Mouse (Mus musculus): ENCODE measurements around the gene Adam19.

GRCm38 (mm10) chr11:46119624-46120023 is 63.8 kb downstream of the Adam19 start:
- TF ChIP-seq CTCF (IDR thresholded peaks at IDR 0.05; ENCODE audit: borderline replicate concordance, control insufficient read depth, extremely low read depth, insufficient read depth, low read length, poor library complexity) (no peak), POLR2A (IDR thresholded peaks at IDR 0.05; ENCODE audit: control insufficient read depth, extremely low read depth, insufficient read depth, low read length, poor library complexity) (no peak)
